Mouse (Mus musculus) stomach, postnatal 0 days (tissue): ENCODE measurements around the gene Smo. TPM values are rescaled to one million over a fixed set of nuclear protein-coding genes. Genes with fewer than 3 reads are reported as not detected.
"Not testable (repeated sequence)": the region's sequence is repeated elsewhere in the genome, so short reads cannot be mapped to it uniquely, and the experiment has no call there.

Experiments used
- ATAC-seq: fragments of 200-750 bp; cut with Nextera tagmentation; 2 replicates; pipeline ENCODE4 v1.8.0; 2017; ENCODE audit not compliant: low FRiP score, low TSS enrichment
- DNase-seq: peaks from one replicate; pipeline ENCODE4 v3.0.0-alpha.2; 2016; ENCODE audit warnings: low spot score
- H3K27ac ChIP-seq: fragments of 300-500 bp; sonication (generic); replicated peaks from 2 replicates; pipeline ENCODE4 v1.5.1; 2014; ENCODE audit warnings: mild to moderate bottlenecking, control low read depth
- H3K27me3 ChIP-seq: fragments of 300-500 bp; sonication (generic); 2 replicates; pipeline ENCODE4 v1.6.1; 2014; ENCODE audit warnings: low read length; ENCODE audit not compliant: control insufficient read depth, insufficient read depth
- H3K36me3 ChIP-seq: fragments of 300-500 bp; sonication (generic); 2 replicates; pipeline ENCODE4 v1.6.1; 2014; ENCODE audit warnings: low read length, mixed read lengths; ENCODE audit not compliant: control insufficient read depth, insufficient read depth
- H3K4me1 ChIP-seq: fragments of 300-500 bp; sonication (generic); replicated peaks from 2 replicates; pipeline ENCODE4 v1.6.1; 2014; ENCODE audit warnings: antibody characterized with exemption; ENCODE audit not compliant: control insufficient read depth, insufficient read depth
- H3K4me2 ChIP-seq: fragments of 300-500 bp; sonication (generic); replicated peaks from 2 replicates; pipeline ENCODE4 v1.6.1; 2014; ENCODE audit warnings: low read depth, mild to moderate bottlenecking, control low read depth, moderate library complexity
- H3K4me3 ChIP-seq: fragments of 300-500 bp; sonication (generic); 2 replicates; pipeline ENCODE4 v1.5.1; 2014; ENCODE audit warnings: low read depth, low read length, control low read depth
- H3K9ac ChIP-seq: fragments of 300-500 bp; sonication (generic); 2 replicates; pipeline ENCODE4 v1.6.1; 2014; ENCODE audit warnings: mild to moderate bottlenecking, low read length, control low read depth, mixed read lengths
- H3K9me3 ChIP-seq: fragments of 300-500 bp; sonication (generic); 2 replicates; pipeline ENCODE4 v1.6.1; 2016; ENCODE audit warnings: low read length; ENCODE audit not compliant: control insufficient read depth
- CTCF ChIP-seq: IDR thresholded peaks from 2 replicates; pipeline ENCODE4 v1.5.1; 2016; ENCODE audit warnings: antibody characterized with exemption, low read depth, mild to moderate bottlenecking, moderate library complexity
- EP300 ChIP-seq: optimal IDR thresholded peaks from 2 replicates; pipeline ENCODE3; 2016; ENCODE audit warnings: antibody characterized with exemption
- WGBS: fragments of 180-500 bp; shearing (Covaris S2); extraction: QIAGEN DNeasy Blood & Tissue Kit; methylation state at CpG from one replicate; pipeline ENCODE4 v1.1.7; 2014; 5-methylcytosine and 5-hydroxymethylcytosine counted together
- polyA plus RNA-seq: library from polyadenylated mRNA; unstranded; fragments of >200 nt; fragmentation: Nextera tagmentation; extraction: Ambion mirVana; gene quantifications from 2 replicates; pipeline ENCODE4 v1.2.1, GENCODE M21; 2015

The Smo gene
- polyA plus RNA-seq, 1 experiment from 2014 or later: 10.8 TPM

DNA sequence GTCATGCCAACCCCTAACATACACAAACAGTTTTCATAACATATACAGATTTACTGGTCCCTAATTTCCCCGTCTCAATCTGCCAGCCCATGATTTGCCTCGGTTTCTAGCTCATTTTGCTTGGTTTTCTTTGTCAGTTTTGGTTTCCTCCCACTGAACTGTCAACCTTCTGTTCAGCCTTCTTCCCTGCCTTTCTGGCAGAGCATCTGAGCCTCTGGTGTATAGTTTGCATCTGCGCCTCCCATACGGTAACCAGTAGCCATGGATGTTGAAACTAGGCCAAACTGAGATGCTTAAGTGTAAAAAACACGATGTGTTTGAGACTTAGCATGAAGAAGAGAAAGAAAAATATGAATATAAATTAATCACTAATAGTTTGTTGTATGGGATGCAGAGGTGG lies 20.7 kb downstream of the Smo start:
- Histone ChIP-seq H3K27ac (no peak overlapping the region), H3K4me3 (no peak overlapping the region), H3K4me1 (no peaks in the 10 kb centered on the region), H3K27me3 (no peaks in the 10 kb centered on the region), H3K36me3 (peaks cover 9% of the 10 kb centered on the region; the same call in 1 of the 2 replicates), H3K9ac (no peak overlapping the region), H3K4me2 (no peak overlapping the region), H3K9me3 (no peaks in the 10 kb centered on the region)
- 73% methylated on average over 5 of the region's 5 CpGs for WGBS
- no peak for ATAC-seq
- no peak for DNase-seq
- TF ChIP-seq CTCF (no peak), EP300 (no peak)

DNA sequence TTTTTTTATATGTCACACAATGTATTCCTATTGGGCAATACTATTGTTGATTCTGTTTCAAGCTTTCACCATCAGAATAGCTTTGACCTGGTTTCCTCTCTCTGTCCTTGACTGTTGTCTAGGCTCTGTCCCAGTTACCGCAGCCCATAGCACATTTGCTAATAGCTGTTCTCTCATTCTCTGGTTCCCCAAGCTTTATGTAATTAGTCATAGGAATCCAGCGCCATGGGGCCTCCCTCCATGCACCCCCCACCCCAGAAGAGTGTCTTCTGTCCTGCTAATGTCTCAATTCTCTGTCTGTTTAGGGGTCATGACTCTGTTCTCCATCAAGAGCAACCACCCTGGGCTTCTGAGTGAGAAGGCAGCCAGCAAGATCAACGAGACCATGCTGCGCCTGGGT lies 21.2 kb downstream of the Smo start:
- Histone ChIP-seq H3K9me3 (no peaks in the 10 kb centered on the region), H3K36me3 (peaks cover 9% of the 10 kb centered on the region; the same call in 1 of the 2 replicates), H3K4me1 (no peaks in the 10 kb centered on the region), H3K27me3 (no peaks in the 10 kb centered on the region), H3K4me3 (no peak overlapping the region), H3K4me2 (no peak overlapping the region), H3K9ac (no peak overlapping the region), H3K27ac (no peak overlapping the region)
- TF ChIP-seq EP300: no peak
- no peak for TF ChIP-seq CTCF
- DNase-seq (no peak), ATAC-seq (no peak)
- WGBS: 88% methylated on average over 4 of the region's 4 CpGs

DNA sequence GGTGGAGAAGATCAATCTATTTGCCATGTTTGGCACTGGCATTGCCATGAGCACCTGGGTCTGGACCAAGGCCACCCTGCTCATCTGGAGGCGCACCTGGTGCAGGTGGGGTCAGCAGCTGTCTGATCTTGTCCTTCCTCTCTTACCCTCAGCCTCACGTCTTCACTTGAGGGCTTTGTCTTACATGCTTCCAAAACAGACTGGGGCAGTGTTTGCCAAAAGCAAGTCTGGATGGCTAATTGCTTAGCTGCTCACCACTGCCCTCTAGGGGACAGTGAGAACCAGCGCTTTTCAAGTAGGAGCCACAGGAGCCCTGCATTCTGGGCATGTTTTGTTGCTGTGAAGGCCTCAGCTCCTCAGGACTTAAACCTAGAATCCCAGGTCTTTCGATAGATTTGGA lies 23.1 kb downstream of the Smo start:
- no peak overlapping the region for H3K4me3 ChIP-seq
- H3K27me3 ChIP-seq: no peaks in the 10 kb centered on the region
- DNase-seq: peak; percentile 79
- H3K9me3 ChIP-seq: no peaks in the 10 kb centered on the region
- no peak overlapping the region for H3K9ac ChIP-seq
- peaks cover 9% of the 10 kb centered on the region; the same call in 1 of the 2 replicates for H3K36me3 ChIP-seq
- H3K4me1 ChIP-seq: no peaks in the 10 kb centered on the region
- H3K4me2 ChIP-seq: no peak overlapping the region
- ATAC-seq: no peak; the same call in 1 of the 2 replicates
- peak; percentile 95 for TF ChIP-seq CTCF
- no peak for TF ChIP-seq EP300
- 33% methylated on average over 4 of the region's 4 CpGs for WGBS
- H3K27ac ChIP-seq: no peak overlapping the region

- 86% methylated on average over 13 of the region's 13 CpGs for WGBS
- Histone ChIP-seq H3K4me1 (no peaks in the 10 kb centered on the region), H3K9ac (no peak overlapping the region), H3K27me3 (no peaks in the 10 kb centered on the region), H3K9me3 (no peaks in the 10 kb centered on the region), H3K27ac (no peak overlapping the region), H3K4me3 (no peak overlapping the region), H3K4me2 (no peak overlapping the region), H3K36me3 (peaks cover 9% of the 10 kb centered on the region; the same call in 1 of the 2 replicates)
- no peak for ATAC-seq
- no peak for TF ChIP-seq CTCF
- TF ChIP-seq EP300: no peak
- no peak for DNase-seq
These were observed 23.8 kb downstream of the Smo start for GRCm38 (mm10) chr6:29759012-29759679.

GRCm38 (mm10) chr6:29760397-29760796 lies 25.1 kb downstream of the Smo start:
- WGBS: 78% methylated on average over 2 of the region's 2 CpGs
- not testable (repeated sequence) for DNase-seq, H3K4me2 ChIP-seq, H3K27me3 ChIP-seq, H3K4me3 ChIP-seq, H3K27ac ChIP-seq, H3K9me3 ChIP-seq, H3K9ac ChIP-seq, ATAC-seq, H3K36me3 ChIP-seq, H3K4me1 ChIP-seq

DNA sequence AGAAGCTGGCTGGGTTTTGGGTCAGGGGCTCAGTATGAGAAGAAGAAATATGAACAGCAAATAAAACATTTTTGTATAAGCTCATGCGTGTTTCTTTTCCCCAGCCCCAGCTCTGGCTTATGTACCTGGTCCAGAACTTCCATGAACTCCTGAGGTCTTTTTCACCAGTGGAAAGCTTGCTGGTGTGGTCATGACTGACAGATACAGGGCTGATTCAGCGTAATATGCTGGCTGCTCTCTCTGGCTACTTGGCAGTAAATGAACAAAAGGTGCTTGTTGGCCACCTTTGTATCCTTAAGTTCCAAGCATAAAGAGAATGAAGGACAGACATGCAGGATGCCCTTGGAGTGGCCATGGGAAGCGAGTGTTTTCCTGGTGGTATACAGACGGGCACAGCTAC lies 26.0 kb downstream of the Smo start:
- no peak overlapping the region for H3K9ac ChIP-seq
- no peak overlapping the region for H3K4me3 ChIP-seq
- WGBS: 92% methylated on average over 4 of the region's 4 CpGs
- no peaks in the 10 kb centered on the region for H3K9me3 ChIP-seq
- no peak overlapping the region for H3K27ac ChIP-seq
- H3K4me1 ChIP-seq: no peaks in the 10 kb centered on the region
- DNase-seq: no peak
- H3K36me3 ChIP-seq: peaks cover 9% of the 10 kb centered on the region; the same call in 1 of the 2 replicates
- TF ChIP-seq EP300 (no peak), CTCF (no peak)
- no peaks in the 10 kb centered on the region for H3K27me3 ChIP-seq
- ATAC-seq: no peak
- H3K4me2 ChIP-seq: no peak overlapping the region
